Mouse (Mus musculus) spleen, adult 2 months (tissue): ENCODE data around the gene Rtl6.

Source experiments
- CTCF ChIP-seq: fragments of 200-500 bp; IDR thresholded peaks from 2 replicates; pipeline ENCODE4 v1.5.1; 2011; ENCODE audit warnings: mild to moderate bottlenecking, inconsistent platforms; ENCODE audit not compliant: insufficient read depth, insufficient read length, insufficient replicate concordance; ENCODE audit errors: extremely low read depth
- POLR2A ChIP-seq: fragments of 200-500 bp; IDR thresholded peaks from 2 replicates; pipeline ENCODE4 v1.6.1; 2011; ENCODE audit warnings: low read depth, low read length, inconsistent platforms

GRCm38 (mm10) chr15:84597021-84597420, 39.4 kb upstream of the Rtl6 start:
- TF ChIP-seq POLR2A: no peak
- no peak for TF ChIP-seq CTCF
